Mouse (Mus musculus) ovary, postnatal 14 days (tissue): Measurements from ENCODE around the gene Ehhadh.
"Not testable (repeated sequence)": the region's sequence is repeated elsewhere in the genome, so short reads cannot be mapped to it uniquely, and the experiment has no call there.

Experiments
- DNase-seq: peaks from one replicate; pipeline ENCODE4 v3.0.0; 2022; ENCODE audit warnings: low spot score

Ehhadh gene

DNA sequence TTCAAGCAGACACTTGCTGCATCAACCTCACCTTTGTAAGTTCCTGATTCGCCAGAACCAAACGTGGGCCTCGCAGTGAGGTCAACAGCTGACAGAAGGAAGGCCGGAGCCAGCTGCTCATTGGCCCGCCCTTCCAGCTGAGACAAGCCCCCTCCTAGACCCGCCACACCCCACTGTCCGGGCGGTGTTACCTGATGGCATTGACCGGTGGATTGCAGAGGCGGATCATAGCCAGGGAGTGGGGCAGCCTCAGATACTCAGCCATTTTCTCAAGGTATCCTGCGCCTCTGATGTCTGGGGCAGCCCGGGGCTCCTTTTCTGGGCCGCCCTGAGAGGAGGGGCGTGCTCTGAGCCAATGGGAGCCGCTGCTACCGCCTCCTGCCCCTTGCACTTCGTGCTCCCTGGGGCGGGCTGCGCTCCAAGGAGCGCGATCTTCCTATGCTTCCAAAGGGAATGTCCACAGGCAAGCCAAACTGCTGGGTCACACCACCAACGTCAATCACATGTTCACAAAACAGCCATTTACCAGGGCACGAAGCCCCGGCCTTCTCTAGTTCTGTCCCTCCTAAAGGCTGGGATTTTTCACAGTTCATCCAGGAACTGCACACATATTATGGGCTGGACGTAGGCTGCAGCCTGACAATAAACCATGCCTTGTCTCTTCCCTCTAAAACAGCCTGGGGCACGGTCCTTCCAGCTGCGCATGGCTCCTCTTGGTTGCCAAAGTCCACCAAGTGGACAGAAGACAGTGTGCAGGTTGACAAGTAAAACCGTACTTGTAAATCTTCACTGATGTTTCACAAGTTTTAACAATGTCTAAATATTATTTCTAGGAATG is at the start of gene Ehhadh:
TSS of gene Ehhadh (minus strand) at position 292 of the 838 bp plus-strand sequence.
- peak; percentile 52 for DNase-seq

DNA sequence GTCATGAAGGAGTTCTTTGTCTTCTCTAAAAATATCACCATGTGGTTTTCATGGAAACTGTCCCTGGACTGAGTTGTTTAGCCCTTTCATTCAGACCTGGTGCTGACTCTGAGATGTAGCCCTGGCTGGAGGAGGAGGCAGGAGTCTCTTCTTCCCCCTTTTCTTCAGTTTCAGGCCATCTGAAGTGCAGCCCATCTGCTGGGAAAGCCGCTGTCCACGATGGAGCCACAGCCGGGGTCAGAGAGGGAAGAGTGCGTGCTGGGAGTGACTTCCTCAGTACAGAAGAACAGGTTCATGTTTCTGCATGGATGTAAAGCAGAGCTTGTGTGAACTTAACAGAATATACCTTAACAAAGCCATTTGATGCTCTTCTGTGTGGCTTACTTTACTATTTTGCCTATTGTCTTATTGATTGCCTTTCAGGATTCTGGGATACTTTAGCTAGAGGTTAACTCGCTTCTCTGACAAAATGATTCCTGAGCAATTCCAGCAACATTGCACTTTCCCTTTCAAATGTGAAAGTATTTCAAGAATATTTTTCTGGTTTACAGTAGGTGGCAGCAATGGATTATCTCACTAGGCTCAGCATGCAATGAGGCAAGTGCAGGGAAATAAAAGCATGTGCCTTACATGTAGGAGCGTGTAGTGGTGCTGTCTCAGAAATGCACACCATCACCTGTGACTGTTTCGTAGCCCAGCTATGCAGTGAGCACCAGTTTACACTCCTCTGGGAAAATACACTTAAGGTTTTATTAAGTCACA is 48.9 kb upstream of the Ehhadh start:
- no peak for DNase-seq

DNA sequence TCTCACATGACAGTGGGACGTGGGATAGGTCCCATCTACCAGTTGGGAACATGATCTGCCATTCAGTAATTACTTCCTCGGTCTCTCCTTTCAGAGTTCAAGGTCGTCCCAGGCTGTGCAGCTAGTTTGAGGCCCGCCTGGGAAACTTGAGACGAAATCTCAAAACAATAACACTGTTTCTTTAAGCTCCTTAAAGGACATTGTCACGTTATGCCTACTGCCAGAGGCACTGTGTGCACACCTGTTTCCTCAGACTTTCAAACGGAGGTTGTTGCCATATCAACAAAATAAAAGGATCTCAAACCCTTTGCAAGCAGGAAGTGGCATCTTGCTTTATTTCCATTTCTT is 48.0 kb upstream of the Ehhadh start:
- no peak for DNase-seq

DNA sequence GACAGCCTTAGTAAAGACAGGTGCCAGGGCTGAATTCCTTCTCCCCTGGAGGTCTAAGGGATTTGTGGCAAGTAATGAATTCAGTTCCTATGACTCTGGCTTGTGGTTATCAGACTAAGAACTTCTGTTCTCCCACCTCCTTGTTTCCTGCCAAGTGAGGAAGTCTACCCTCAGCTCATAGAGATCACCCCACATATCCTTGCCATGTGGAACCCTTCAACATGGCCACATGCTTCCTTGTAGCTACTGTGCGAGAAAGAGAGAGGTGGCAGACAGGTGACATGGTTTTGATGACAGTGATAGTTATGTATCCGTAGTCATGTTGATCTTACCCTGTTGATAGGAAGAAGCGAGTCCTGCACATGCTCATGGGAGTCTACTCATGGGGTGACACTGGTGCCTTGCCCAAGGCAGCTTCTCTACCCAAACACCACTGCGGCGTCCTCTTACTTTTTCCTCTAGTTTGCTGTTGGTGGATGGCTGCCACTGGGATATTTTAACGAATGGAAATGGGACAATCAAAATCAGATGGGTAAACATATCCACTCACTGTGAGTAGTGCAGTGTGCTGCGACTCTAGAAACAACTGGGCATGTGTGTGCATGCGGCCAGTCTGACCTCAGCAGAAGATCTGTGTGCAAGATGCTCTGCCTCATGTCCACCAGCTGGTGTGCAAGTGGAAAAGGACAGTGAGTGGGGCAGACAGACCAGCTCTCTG is 47.4 kb upstream of the Ehhadh start:
- no peak for DNase-seq

DNA sequence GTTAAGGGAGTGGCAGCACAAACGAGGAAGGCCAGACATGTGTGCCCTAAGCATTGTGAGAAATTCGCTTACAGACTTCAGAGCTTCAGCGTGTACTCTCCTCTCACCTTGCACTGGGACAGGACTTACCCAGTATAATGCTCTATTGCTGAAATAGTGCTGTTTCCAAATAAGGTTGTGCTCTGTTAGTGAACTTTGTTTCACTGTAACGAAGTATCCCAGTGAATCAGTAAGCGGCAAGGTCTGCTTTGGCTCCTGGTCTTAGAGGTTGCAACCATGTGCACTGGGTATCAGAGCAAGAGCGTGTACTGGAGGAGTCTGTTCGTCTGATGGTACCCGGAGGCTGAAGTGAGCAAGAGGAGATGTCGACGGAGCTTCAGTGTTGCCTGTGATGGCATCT is 46.4 kb upstream of the Ehhadh start:
- no peak for DNase-seq

DNA sequence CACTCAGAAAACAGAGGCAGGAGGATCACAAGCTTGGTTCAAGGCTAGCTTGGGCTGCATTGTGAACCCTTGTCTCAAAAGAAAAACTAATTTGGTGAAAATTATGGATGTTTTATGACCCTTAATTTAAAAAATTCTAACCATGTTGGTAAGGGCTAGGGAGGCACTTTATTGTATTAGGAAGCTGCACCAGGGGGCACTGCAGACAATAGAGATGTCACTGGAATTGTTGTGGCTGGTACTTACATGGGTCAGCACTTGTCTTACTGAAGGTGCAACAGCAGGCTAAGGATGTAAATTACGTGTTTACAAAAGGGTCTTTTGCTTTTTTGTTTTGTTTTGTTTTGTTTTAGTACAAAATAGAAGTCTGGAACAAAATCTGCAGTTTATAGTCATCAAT is 45.9 kb upstream of the Ehhadh start:
- no peak for DNase-seq

DNA sequence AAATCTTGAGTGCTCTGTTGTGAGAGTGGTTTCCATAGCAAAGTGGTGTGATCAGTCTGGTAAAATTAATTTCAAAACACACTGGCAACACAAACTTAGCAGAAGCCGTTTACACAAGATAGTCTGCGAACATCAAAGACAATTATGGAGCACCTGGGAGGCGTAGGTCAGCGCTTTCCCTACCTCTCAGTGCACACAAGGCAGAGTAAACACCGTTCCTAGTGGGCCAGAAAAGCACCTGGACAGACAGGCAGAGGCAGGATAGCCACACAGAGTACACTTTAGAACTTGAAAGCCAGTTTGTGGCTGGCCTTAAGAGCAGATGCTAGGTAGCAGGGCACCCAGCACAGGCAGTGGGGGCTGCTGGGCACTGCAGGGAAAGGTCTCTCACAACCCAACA is 44.2 kb upstream of the Ehhadh start:
- DNase-seq = no peak

DNA sequence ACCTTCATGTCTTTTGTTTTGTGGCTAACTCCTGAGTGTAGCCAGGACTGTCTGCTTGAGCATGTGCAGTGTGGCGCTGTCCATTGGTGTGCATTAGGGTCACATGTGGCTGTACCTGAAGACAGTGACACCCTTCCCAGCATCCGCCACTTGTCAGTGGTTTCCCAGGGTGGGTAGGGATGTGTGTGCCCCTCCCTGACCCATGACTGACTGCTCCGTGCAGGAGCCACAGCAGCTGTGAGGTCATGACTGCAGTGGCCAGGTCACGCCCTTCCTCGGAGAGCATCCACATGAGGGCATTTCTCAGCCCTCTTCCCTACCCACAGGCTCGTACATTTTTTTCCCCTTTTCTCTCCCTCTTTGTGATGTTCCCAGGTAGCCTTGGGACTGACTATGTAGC is 43.2 kb upstream of the Ehhadh start:
- no peak for DNase-seq

DNA sequence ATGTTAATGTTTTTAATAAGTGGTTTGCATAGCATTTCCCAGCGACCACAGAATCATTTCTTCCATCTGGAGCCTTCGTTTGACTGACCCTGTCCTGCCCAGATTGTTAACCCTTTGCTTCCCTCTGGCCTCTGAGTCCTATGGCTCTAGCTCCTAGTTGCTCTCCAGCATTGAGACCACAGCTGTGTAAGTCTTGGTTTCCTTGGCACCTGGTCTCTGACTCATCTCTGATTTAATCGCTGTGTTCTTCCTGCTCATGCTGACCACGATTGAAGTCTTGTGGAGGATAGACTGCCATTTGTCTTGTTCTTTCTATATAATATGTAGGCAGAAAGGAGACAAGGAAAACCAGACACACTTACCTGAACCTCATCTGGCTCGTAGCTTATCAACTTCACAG is 42.1 kb upstream of the Ehhadh start:
- no peak for DNase-seq

DNA sequence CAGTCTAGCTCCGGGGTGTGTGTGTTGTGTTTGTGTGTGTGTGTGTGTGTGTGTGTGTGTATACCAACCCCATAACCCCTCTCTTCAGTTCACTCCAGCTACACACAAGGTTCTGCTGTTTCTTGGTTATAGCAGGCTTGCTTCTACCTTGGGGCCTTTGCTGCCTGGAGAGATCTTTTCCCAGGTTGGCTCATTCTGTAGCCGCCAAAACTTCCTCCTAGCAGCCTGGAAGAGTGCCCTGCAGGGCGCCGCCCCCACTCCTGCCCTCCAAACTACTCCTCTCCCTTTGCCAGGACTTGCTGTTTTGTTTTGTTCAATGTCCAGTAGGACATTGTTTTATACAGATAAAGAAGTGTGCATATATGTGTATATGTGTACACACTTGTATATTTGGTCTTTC is 40.0 kb upstream of the Ehhadh start:
- no peak for DNase-seq

DNA sequence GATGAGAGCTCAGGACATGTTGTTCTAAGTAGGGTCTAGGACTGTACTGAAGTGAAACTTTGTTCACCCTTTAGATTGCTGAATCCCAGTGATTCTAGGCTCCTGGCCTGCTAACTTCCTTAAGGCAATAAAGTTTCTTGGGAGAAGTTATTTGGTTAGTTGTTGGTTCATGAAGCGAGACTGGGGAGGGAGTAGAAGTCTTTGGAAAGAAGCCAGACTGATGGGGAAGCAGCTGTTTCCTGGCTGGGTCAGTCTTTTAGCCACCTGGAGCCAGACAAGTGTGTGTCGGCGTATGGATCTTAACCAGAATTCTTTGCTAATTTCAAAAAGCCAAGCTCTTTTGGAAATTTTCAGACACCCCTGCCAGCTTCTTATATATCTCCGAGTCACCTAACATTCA is 39.5 kb upstream of the Ehhadh start:
- DNase-seq = no peak

DNA sequence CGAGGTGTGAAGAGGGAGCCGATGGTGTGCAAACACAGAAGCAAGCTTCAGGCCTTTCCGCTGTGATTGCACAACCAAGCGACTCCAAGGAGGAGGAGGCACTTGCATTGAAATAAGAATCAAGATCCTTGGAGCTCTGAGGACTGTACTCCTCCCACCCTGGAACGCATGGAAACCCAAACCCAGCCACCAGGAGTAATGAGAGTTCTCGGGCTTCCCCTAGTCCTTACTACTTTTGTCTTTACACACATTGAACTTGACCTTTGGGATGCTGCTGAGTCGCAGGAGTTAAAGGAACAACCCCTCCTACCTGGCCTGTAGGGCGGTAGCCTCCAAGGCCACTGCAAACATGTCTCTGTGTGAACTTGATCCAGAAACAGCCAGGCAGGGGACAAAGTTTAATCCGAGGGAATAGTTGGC is 38.0 kb upstream of the Ehhadh start:
- no peak for DNase-seq

DNA sequence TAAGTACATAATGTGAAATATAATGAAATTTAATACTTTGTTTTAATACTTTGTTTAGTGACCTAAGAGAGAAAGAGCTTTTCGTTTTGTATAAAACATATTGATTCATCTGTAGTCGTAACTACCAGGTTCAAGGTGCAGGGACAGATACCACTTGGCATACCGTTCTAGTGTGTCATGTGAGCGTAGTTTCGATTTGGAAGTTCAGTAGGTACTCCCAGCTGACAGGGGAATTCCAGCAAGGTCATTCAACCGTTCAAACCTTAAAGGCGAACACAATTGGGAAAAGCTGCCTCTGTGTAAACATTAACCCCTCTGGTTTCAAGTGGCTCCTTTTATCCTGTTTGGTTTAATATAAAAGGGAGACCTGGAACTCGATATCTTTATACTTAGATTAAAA is 31.0 kb upstream of the Ehhadh start:
- no peak for DNase-seq

DNA sequence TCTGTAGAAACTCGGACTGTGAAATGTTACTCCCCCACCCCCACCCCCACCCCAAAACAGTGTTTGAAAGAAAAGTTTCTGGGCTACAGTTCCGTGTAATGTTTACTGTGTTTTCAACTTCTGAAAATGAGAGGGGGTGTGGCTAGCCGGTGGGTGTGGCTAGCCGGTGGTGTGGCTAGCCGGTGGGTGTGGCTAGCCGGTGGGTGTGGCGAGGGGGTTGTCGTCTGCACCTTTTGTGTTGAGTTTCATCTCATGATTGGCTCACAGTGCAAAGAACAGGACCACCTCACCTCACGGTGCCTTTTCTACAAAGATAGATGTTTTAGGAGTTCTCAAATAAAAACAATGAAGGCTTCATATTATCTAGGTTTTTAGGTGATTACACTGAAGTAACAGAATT is 30.5 kb upstream of the Ehhadh start:
- no peak for DNase-seq

DNA sequence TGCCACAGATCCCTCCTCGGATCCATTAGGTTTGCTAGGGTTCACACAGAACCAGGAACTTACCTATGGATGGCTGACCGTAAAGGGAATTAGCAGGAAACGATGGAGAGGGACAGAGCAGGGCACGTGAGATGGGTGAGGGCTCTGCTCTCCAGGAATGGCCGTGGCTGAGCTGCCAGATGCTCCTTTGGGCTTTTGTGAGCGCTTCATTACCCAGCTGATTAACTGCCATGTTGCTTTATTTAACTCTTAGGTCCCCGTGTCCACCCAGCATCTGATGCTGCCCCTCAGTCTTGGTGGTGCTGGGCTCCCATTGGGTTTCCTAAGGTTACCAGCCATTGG is 28.0 kb upstream of the Ehhadh start:
- DNase-seq = no peak

DNA sequence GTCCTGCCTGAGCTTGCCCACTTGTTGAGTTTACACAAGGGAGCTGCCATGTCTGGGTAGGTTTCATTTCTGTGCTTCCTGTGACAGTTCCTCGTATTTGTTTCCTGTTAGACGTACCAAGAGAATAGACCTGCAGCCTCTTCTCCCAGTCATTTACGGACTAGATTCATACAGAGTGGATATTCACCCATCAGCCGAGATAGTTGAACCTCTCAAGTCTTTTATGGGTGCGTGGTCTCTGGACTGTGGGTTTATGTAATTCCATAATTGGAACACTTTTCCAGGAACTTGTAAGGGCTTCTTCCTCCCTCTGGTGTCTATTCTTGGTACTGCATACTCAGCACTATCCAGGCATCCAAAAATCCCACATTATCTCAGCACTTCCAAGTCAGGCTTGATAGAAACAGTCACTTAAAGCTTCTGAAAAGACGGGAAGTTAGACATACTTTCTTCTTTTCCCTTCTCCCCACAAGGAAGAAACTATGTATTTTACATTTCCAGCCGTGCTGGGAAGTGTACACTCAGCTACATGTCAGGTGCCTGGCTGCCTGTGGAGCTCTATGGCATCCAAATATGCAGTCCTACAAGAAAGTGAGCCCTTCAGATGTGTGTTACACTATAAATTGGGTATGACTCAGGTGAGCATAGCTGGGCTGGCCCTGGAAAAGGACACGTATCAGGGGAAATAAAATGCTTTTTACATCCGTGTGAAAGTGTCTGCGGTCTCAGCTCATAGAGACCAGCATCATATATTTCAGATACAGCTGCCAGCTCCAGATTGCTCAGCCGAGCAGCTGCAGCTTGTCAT is 27.5 kb upstream of the Ehhadh start:
- peak; percentile 58 for DNase-seq

DNA sequence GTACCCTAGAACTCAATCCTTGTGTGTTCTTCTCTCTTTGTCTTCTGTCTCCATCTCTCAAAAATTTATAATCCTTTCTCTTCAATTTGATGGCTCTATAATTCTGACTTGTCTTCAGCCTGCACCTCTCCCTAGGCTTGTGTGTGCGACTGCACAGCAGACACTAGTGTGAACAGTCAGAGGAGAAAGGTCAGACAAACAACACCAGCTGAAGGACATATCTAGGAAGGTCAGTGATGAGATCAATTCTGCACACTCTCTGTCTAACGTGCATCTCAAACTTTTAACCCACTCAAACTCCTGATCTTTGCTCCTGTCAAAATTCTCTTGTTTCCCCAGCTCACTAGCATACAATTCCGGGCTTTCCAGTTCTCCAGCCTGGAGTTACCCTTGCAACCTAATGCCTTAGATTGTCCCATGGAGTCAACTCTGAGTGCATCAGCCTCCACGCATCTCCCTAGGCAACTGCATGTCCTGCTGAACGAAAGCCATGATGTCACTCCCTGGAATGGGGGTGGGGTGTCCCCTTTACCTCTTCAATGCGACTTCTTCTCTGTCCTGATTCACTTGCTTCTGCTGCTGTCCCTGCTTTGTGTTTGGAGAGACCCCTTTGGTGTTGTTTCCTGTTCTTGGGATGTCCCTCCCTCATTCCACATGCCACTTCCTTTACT is 25.7 kb upstream of the Ehhadh start:
- no peak for DNase-seq

DNA sequence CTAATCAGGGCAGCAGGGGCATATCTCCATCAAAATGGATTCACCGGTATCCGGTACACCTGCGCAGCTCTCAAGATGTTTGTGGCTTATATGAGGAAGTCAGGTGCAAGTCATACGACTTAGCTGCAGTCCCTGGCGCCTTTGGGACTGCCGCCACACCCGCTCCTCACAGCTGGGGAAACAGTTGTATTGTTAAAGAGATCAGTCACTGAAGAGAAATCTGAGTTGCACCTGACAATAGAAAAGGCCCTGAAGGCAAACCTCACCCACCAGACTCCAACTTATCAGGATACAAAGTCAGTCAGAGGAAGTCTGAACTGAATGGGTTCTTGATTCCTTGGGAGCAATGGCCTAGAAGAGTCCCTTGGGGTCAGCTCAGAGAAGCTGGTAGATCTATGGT is 20.2 kb upstream of the Ehhadh start:
- not testable (repeated sequence) for DNase-seq

DNA sequence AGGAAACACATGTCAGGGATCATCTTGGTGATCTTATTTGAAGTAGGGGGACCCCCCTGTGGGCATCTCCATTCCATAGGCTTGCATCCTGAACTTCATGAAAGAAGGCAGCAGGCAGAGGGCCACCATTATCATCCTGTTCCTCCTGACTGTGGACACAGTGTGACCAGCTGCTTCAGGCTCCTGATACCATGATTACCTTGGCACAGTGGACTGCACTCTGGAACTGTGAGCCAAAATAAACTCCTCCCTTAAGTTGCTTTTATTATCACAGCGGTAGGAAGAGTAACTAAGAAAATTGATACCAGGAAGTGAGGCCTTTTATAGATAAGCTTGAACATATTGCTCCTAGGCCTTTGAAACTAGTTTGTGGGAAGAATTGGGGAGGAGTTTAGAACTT is 19.3 kb upstream of the Ehhadh start:
- no peak for DNase-seq

DNA sequence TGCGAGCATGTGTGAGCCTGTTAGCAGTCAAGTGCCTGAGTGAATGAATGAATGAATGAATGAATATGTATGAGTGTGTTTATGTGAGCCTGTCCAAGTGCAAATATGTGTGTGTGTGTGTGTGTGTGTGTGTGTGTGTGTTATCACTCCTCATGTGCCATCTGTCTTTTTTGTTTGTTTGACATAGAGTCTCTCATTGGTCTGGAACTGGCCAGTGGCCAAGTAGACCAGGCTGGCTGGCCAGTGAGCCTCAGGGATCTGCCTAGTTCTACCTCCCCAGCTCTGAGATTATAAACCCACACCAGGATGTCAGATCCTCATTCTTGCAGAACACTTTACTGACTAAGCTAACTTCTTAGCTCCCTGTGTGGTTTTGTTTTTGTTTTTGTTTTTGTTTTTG is 16.7 kb upstream of the Ehhadh start:
- no peak for DNase-seq

DNA sequence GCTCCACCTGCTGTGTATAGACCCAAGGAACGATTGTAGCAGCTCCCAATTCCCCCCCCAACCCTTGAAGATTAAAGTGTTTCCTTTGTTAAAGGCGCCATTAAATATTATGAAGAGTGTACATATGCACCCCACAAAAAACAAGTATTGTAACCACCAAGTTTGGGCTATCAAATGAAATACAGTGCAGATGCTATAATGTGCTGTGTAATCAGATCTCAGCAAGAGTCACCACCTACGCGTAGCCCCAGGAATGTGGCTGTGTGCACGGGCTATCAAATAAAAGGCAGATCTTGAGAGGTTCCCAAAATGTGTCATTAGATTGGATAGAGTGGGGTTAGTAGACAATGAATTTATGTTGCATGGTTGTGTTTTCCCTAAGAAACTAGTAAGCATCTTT is 7.5 kb upstream of the Ehhadh start:
- DNase-seq = no peak

DNA sequence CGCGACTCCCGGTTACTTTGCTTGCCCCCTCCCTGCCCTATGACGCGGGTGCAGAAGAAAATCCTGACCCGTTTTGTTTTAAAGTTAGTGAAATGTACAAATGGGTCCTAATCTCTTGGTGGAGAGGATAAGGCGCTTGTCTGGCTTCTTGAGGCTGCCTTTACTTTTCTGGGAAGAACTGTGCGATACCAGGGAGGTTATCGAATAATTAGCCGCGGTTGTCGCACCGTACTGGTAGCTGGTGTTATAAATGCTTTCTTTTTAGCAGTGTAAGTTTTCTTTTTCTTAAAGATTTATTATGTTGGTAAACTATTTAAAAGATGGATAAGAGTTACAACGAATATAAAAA is 7.1 kb upstream of the Ehhadh start:
- DNase-seq = no peak
